Mouse (Mus musculus): ENCODE measurements at regions not wholly inside any gene's neighbourhood (a gene's known extent, or its start where the extent isn't known, plus 50 kb on each side); places are given as distances from the start of the nearest gene placed in this dataset.
A peak's percentile ranks its signal among the peaks of the same experiment; 100 is the strongest.

GRCm38 (mm10) chr4:47724331-47725004, 250.0 kb downstream of the Sec61b start:
- peak; percentile 4 for DNase-seq (ENCODE audit: low spot score)

- DNase-seq (ENCODE audit: low spot score): no peak
Observed at GRCm38 (mm10) chr4:47725005-47725340, 250.5 kb downstream of the Sec61b start.

- DNase-seq (ENCODE audit: low spot score): no peak
Observed at GRCm38 (mm10) chr4:47746498-47747190, 272.2 kb downstream of the Sec61b start.

GRCm38 (mm10) chr4:47772230-47772920, 272.6 kb upstream of the Nr4a3 start:
- DNase-seq (ENCODE audit: low spot score): no peak

GRCm38 (mm10) chr4:47774664-47775063, 270.3 kb upstream of the Nr4a3 start:
- no peak for DNase-seq (ENCODE audit: low spot score)

GRCm38 (mm10) chr4:47781039-47781438, 263.9 kb upstream of the Nr4a3 start:
- DNase-seq (ENCODE audit: low spot score): no peak

- DNase-seq (ENCODE audit: low spot score): no peak
Observed at GRCm38 (mm10) chr4:47796977-47797376, 248.0 kb upstream of the Nr4a3 start.

- DNase-seq (ENCODE audit: low spot score): no peak
Observed at GRCm38 (mm10) chr4:47799165-47799564, 245.8 kb upstream of the Nr4a3 start.

GRCm38 (mm10) chr4:47803111-47803510, 241.8 kb upstream of the Nr4a3 start:
- no peak for DNase-seq (ENCODE audit: low spot score)

- no peak for DNase-seq (ENCODE audit: low spot score)
Observed at GRCm38 (mm10) chr4:47807877-47808276, 237.1 kb upstream of the Nr4a3 start.

- no peak for DNase-seq (ENCODE audit: low spot score)
Observed at GRCm38 (mm10) chr4:47814030-47814429, 230.9 kb upstream of the Nr4a3 start.

- DNase-seq (ENCODE audit: low spot score): no peak
Observed at GRCm38 (mm10) chr4:47818371-47819159, 226.4 kb upstream of the Nr4a3 start.

- no peak for DNase-seq (ENCODE audit: low spot score)
Observed at GRCm38 (mm10) chr4:47820562-47820961, 224.4 kb upstream of the Nr4a3 start.

GRCm38 (mm10) chr4:47823299-47823698, 221.7 kb upstream of the Nr4a3 start:
- no peak for DNase-seq (ENCODE audit: low spot score)

GRCm38 (mm10) chr4:47824083-47824482, 220.9 kb upstream of the Nr4a3 start:
- DNase-seq (ENCODE audit: low spot score): no peak

GRCm38 (mm10) chr4:47832905-47833304, 212.0 kb upstream of the Nr4a3 start:
- no peak for DNase-seq (ENCODE audit: low spot score)

GRCm38 (mm10) chr4:47838411-47838810, 206.5 kb upstream of the Nr4a3 start:
- no peak for DNase-seq (ENCODE audit: low spot score)

GRCm38 (mm10) chr4:47842128-47842656, 202.8 kb upstream of the Nr4a3 start:
- peak; percentile 68 for DNase-seq (ENCODE audit: low spot score)

- DNase-seq (ENCODE audit: low spot score): no peak
Observed at GRCm38 (mm10) chr4:47845239-47845638, 199.7 kb upstream of the Nr4a3 start.

GRCm38 (mm10) chr4:47846389-47847318, 198.3 kb upstream of the Nr4a3 start:
- DNase-seq (ENCODE audit: low spot score): no peak

- no peak for DNase-seq (ENCODE audit: low spot score)
Observed at GRCm38 (mm10) chr4:47861151-47861550, 183.8 kb upstream of the Nr4a3 start.

All from urinary bladder, postnatal 14 days (tissue).